Mouse (Mus musculus) testis, postnatal 10 days (tissue): Measurements from ENCODE around the gene Col4a2.
A peak's percentile ranks its signal among the peaks of the same experiment; 100 is the strongest.

Experiments
- DNase-seq: peaks from one replicate; pipeline ENCODE4 v3.0.0; 2021; ENCODE audit warnings: low spot score

The Col4a2 gene

GRCm38 (mm10) chr8:11415089-11415488, 102.5 kb downstream of the Col4a2 start:
- no peak for DNase-seq

GRCm38 (mm10) chr8:11417762-11418161, 105.2 kb downstream of the Col4a2 start:
- no peak for DNase-seq

GRCm38 (mm10) chr8:11419232-11419631, 106.6 kb downstream of the Col4a2 start:
- DNase-seq = no peak

- DNase-seq = peak; percentile 78
These were observed 107.0 kb downstream of the Col4a2 start for GRCm38 (mm10) chr8:11419645-11420044.

- DNase-seq = peak; percentile 86
These were observed 108.5 kb downstream of the Col4a2 start for GRCm38 (mm10) chr8:11421105-11421504.

GRCm38 (mm10) chr8:11421968-11422367, 109.4 kb downstream of the Col4a2 start:
- DNase-seq = no peak

GRCm38 (mm10) chr8:11423091-11423490, 110.5 kb downstream of the Col4a2 start:
- DNase-seq = no peak

GRCm38 (mm10) chr8:11430688-11431087, 118.1 kb downstream of the Col4a2 start:
- DNase-seq = no peak

- DNase-seq = no peak
These were observed 125.3 kb downstream of the Col4a2 start for GRCm38 (mm10) chr8:11437862-11438261.

- no peak for DNase-seq
These were observed 128.7 kb downstream of the Col4a2 start for GRCm38 (mm10) chr8:11441291-11441690.

GRCm38 (mm10) chr8:11443611-11444010, 131.0 kb downstream of the Col4a2 start:
- DNase-seq = no peak

- DNase-seq = no peak
These were observed 131.6 kb downstream of the Col4a2 start for GRCm38 (mm10) chr8:11444216-11444615.

- no peak for DNase-seq
These were observed 133.2 kb downstream of the Col4a2 start for GRCm38 (mm10) chr8:11445790-11446189.

- peak; percentile 58 for DNase-seq
These were observed 135.4 kb downstream of the Col4a2 start for GRCm38 (mm10) chr8:11447910-11448570.

- DNase-seq = no peak
These were observed 137.8 kb downstream of the Col4a2 start for GRCm38 (mm10) chr8:11450184-11451113.

- no peak for DNase-seq
These were observed 139.5 kb downstream of the Col4a2 start for GRCm38 (mm10) chr8:11452152-11452551.

- no peak for DNase-seq
These were observed 140.0 kb downstream of the Col4a2 start for GRCm38 (mm10) chr8:11452559-11452958.

- no peak for DNase-seq
These were observed 140.4 kb downstream of the Col4a2 start for GRCm38 (mm10) chr8:11452974-11453373.

- no peak for DNase-seq
These were observed 141.6 kb downstream of the Col4a2 start for GRCm38 (mm10) chr8:11454228-11454627.

- no peak for DNase-seq
These were observed 144.7 kb downstream of the Col4a2 start for GRCm38 (mm10) chr8:11457278-11457677.

- DNase-seq = peak; percentile 68
These were observed 145.6 kb downstream of the Col4a2 start for GRCm38 (mm10) chr8:11457981-11458836.

- DNase-seq = no peak
These were observed 146.4 kb downstream of the Col4a2 start for GRCm38 (mm10) chr8:11459016-11459415.
